In genomic region chrX:12080095-12080903, GRCm38 (mm10) we compare ENCODE assay signal across 8 mouse cellular contexts.
DNase-seq lines count a peak whose midpoint lies in the region; ATAC-seq and TF ChIP-seq lines count a peak whose summit lies in the region.

No protein-coding gene starts in this region.

- no peak overlapping the region for H3K27ac ChIP-seq in ES-Bruce4 (ENCODE audit: insufficient read depth, low read length)
- H3K27ac ChIP-seq in bone marrow macrophage, adult 2 months (ENCODE audit: insufficient read depth, low read depth, low read length) = peak overlapping the region; percentile 30; the same call in 1 of the 2 replicates
- H3K27ac ChIP-seq in lung, postnatal 0 days (ENCODE audit: low read length) = peak overlapping the region; percentile 82

- WGBS in lung, postnatal 0 days = 6% methylated on average over 7 of the region's 97 CpGs

- no peaks in the 10 kb centered on the region for H3K4me1 ChIP-seq in ES-Bruce4 (ENCODE audit: control insufficient read depth, insufficient read depth, low read length)
- H3K4me1 ChIP-seq in bone marrow macrophage, adult 2 months (ENCODE audit: control insufficient read depth, insufficient read depth, low read length) = peaks cover 2% of the 10 kb centered on the region; the same call in 1 of the 2 replicates
- no peaks in the 10 kb centered on the region for H3K4me1 ChIP-seq in lung, postnatal 0 days (ENCODE audit: insufficient read depth, low read depth, low read length)

- ATAC-seq in erythroblast, adult 5-6 weeks (replicated peaks; ENCODE audit: low FRiP score, poor library complexity, severe bottlenecking) = 0 out of 2 replicates have a peak, but pooled peaks have one; percentile 15
- peak; percentile 36 for ATAC-seq in lung, postnatal 0 days

- peak overlapping the region; percentile 89 for H3K9ac ChIP-seq in ES-Bruce4 (ENCODE audit: low read depth, poor library complexity, severe bottlenecking)
- H3K9ac ChIP-seq in lung, postnatal 0 days (replicated peaks; ENCODE audit: low read depth) = peak overlapping the region; percentile 54

- TF ChIP-seq EP300 in ES-Bruce4 (IDR thresholded peaks at IDR 0.05; ENCODE audit: insufficient read depth, low read depth, low read length) = no peak
- no peak for TF ChIP-seq EP300 in lung, postnatal 0 days (IDR thresholded peaks at IDR 0.05)

- peak; percentile 68 to 74 for DNase-seq in heart, postnatal 10 days
- DNase-seq in kidney, postnatal 4 days = peak; percentile 76 to 82
- DNase-seq in lung, postnatal 0 days (ENCODE audit: low spot score) = peak; percentile 69
- peak; percentile 58 for DNase-seq in ovary, postnatal 36 days (ENCODE audit: low spot score)
- peak; percentile 63 to 74 for DNase-seq in thymus, postnatal 36 days

- H3K36me3 ChIP-seq in ES-Bruce4 (ENCODE audit: control insufficient read depth, insufficient read depth, low read length, poor library complexity, severe bottlenecking) = no peaks in the 10 kb centered on the region
- no peaks in the 10 kb centered on the region for H3K36me3 ChIP-seq in lung, postnatal 0 days (ENCODE audit: insufficient read depth, low read length)

- H3K27me3 ChIP-seq in ES-Bruce4 (ENCODE audit: control insufficient read depth, insufficient read depth, low read length, poor library complexity, severe bottlenecking) = peaks cover 24% of the 10 kb centered on the region
- H3K27me3 ChIP-seq in lung, postnatal 0 days (replicated peaks; ENCODE audit: insufficient read depth, low read length) = no peaks in the 10 kb centered on the region

- peak overlapping the region; percentile 66 for H3K4me3 ChIP-seq in ES-Bruce4 (ENCODE audit: low read depth, low read length)
- H3K4me3 ChIP-seq in bone marrow macrophage, adult 2 months (ENCODE audit: insufficient read depth, low read length) = peak overlapping the region; percentile 68
- H3K4me3 ChIP-seq in lung, postnatal 0 days (ENCODE audit: low read depth, low read length) = peak overlapping the region; percentile 60

- no peaks in the 10 kb centered on the region for H3K9me3 ChIP-seq in ES-Bruce4 (replicated peaks; ENCODE audit: control insufficient read depth, insufficient read depth, low read length, poor library complexity, severe bottlenecking)
- no peaks in the 10 kb centered on the region for H3K9me3 ChIP-seq in lung, postnatal 0 days (ENCODE audit: low read length)

- no peak for TF ChIP-seq POLR2A in ES-Bruce4 (IDR thresholded peaks at IDR 0.05; ENCODE audit: insufficient read depth, low read length)
- no peak for TF ChIP-seq POLR2A in bone marrow macrophage, adult 2 months (IDR thresholded peaks at IDR 0.05; ENCODE audit: borderline replicate concordance, low read depth, low read length)

- TF ChIP-seq CTCF in ES-Bruce4 (IDR thresholded peaks at IDR 0.05; ENCODE audit: low read depth, low read length) = no peak
- no peak for TF ChIP-seq CTCF in bone marrow macrophage, adult 2 months (IDR thresholded peaks at IDR 0.05; ENCODE audit: low read depth, low read length)
- TF ChIP-seq CTCF in lung, postnatal 0 days (IDR thresholded peaks at IDR 0.05) = no peak

- intact Hi-C loops in heart, postnatal 10 days (cut with DNase I) = loop anchor here (10.0 kb wide), 2 partner anchors 175 to 275 kb away; no protein-coding TSS in a partner anchor

- peak overlapping the region; percentile 75 for H3K4me2 ChIP-seq in lung, postnatal 0 days (replicated peaks; ENCODE audit: low read depth, low read length)
